ENCODE assay signal across 13 mouse cellular contexts in genomic region chr12:15828815-15829398, GRCm38 (mm10).
"Had no signal": no experiment of that assay in that cellular context is flagged by ENCODE, and none has a peak within 500 bp of the region (broad histone marks: within the 10 kb centered on the region; RNA-seq: fewer than 3 reads in every experiment).

No protein-coding gene starts in this region.

- H3K4me3 ChIP-seq: limb, embryonic 13.5 days; liver, embryonic 12.5 days; lung, embryonic 15.5 days; midbrain, embryonic 12.5 days; neural tube, embryonic 13.5 days had no signal

- H3K4me1 ChIP-seq: limb, embryonic 13.5 days; liver, embryonic 12.5 days; lung, embryonic 15.5 days; midbrain, embryonic 12.5 days; neural tube, embryonic 13.5 days had no signal

- DNase-seq: kidney, adult 9 months; kidney, postnatal 36 days; layer of hippocampus, adult 9-11 months; layer of hippocampus, postnatal 36 days; lung, postnatal 14 days; retina, postnatal 1 day; right cerebral cortex, postnatal 4 days; thymus, postnatal 14 days had no signal
